Mouse (Mus musculus) B cell, adult 2 months (primary cell): Measurements from ENCODE around the gene Myo15b.

Source experiments
- DNase-seq, 2 experiments: peaks; one replicate each; pipeline ENCODE4 v3.0.0; 2022

Myo15b gene

GRCm38 (mm10) chr11:115904231-115904955 is 46.2 kb downstream of the Myo15b start:
- no peak for DNase-seq

GRCm38 (mm10) chr11:115904956-115905790 is 47.0 kb downstream of the Myo15b start:
- no peak for DNase-seq

GRCm38 (mm10) chr11:115906116-115906515 is 47.9 kb downstream of the Myo15b start:
- DNase-seq, result no peak

GRCm38 (mm10) chr11:115906521-115906920 is 48.3 kb downstream of the Myo15b start:
- DNase-seq, result no peak

GRCm38 (mm10) chr11:115911134-115911561 is 52.9 kb downstream of the Myo15b start:
- DNase-seq, result no peak

- DNase-seq, result no peak
Measured at GRCm38 (mm10) chr11:115911632-115912376, 53.6 kb downstream of the Myo15b start, which contains the start of gene Smim6. TSS of gene Smim6 (plus strand) at chr11:115912017.

GRCm38 (mm10) chr11:115916579-115916978 is 58.4 kb downstream of the Myo15b start:
- no peak for DNase-seq

GRCm38 (mm10) chr11:115918637-115919036 is 60.4 kb downstream of the Myo15b start:
- no peak for DNase-seq

- no peak for DNase-seq
Measured at GRCm38 (mm10) chr11:115919073-115919472, 60.9 kb downstream of the Myo15b start.

- DNase-seq, result peak; percentile 77 to 81
Measured at GRCm38 (mm10) chr11:115920110-115920818, 62.1 kb downstream of the Myo15b start.

GRCm38 (mm10) chr11:115921986-115922385 is 63.8 kb downstream of the Myo15b start:
- no peak for DNase-seq

- peak; percentile 50 to 59 for DNase-seq
Measured at GRCm38 (mm10) chr11:115929031-115929430, 70.8 kb downstream of the Myo15b start.

GRCm38 (mm10) chr11:115929818-115930217 is 71.6 kb downstream of the Myo15b start:
- DNase-seq, result peak; percentile 54 to 58

GRCm38 (mm10) chr11:115931235-115931634 is 73.0 kb downstream of the Myo15b start:
- DNase-seq, result no peak

- peak; percentile 98 for DNase-seq
Measured at GRCm38 (mm10) chr11:115933108-115933746, 75.0 kb downstream of the Myo15b start, which contains the start of the genes Sap30bp and Recql5. TSS of gene Sap30bp (plus strand) at chr11:115933282. TSS of gene Recql5 (minus strand) at chr11:115933477.

- no peak for DNase-seq
Measured at GRCm38 (mm10) chr11:115933747-115934110, 75.5 kb downstream of the Myo15b start.

- DNase-seq, result peak; percentile 77 to 81
Measured at GRCm38 (mm10) chr11:115939690-115940329, 81.6 kb downstream of the Myo15b start.

GRCm38 (mm10) chr11:115941980-115942379 is 83.8 kb downstream of the Myo15b start:
- DNase-seq, result no peak
